Mouse (Mus musculus) spleen, adult 2 months (tissue): ENCODE results near the gene Cct5.

Experiments used
- CTCF ChIP-seq: fragments of 200-500 bp; IDR thresholded peaks from 2 replicates; pipeline ENCODE4 v1.5.1; 2011; ENCODE audit warnings: mild to moderate bottlenecking, inconsistent platforms; ENCODE audit not compliant: insufficient read depth, insufficient read length, insufficient replicate concordance; ENCODE audit errors: extremely low read depth
- POLR2A ChIP-seq: fragments of 200-500 bp; IDR thresholded peaks from 2 replicates; pipeline ENCODE4 v1.6.1; 2011; ENCODE audit warnings: low read depth, low read length, inconsistent platforms

DNA sequence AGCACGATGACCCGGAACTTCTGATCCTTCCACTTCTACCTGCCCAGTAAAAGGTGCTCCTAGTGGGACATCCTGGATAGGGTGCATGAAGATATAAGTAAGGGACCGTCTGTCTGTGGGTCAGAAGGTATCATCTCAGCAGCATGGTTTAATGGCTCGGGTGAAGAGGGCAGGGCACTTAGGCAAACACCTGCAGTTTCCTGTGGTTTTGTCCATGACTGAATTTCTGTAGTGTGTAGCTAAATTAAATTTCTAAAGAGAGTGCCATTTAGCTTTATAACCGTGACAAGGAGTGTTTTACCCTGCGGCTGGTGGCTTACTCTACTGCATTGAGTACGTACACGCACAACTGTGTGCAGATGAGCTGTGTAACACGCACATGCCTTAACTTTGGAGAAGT is 15.7 kb upstream of the Cct5 start:
- TF ChIP-seq POLR2A: no peak
- TF ChIP-seq CTCF: no peak
